Mouse (Mus musculus): ENCODE data around the gene Gm13090.

The Gm13090 gene

GRCm38 (mm10) chr4:151135491-151135890 lies 46.1 kb downstream of the Gm13090 start:
- DNase-seq (ENCODE audit: low read depth, low spot score) = no peak

GRCm38 (mm10) chr4:151137701-151138100 lies 48.3 kb downstream of the Gm13090 start:
- no peak for DNase-seq (ENCODE audit: low read depth, low spot score)

DNA sequence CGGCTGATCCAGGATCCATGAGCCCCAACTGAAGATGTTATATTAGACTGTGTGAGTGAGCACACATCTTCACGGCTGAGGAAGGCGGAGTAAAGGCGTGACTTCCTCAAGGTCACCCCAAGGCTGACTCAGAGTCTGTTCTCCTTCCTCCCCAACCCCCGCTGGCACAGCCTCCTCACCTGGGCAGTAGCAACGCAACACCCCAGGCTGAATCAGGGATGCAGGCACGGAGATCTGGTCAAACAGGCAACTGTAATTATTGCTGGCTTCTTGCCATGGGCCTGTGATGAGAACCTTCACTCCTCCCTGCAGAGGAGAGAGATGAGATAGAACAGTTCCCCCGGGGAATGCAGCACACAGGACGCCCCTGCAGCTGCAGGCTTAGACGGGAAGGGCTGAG lies 48.8 kb downstream of the Gm13090 start:
- DNase-seq (ENCODE audit: low read depth, low spot score) = no peak

- no peak for DNase-seq (ENCODE audit: low read depth, low spot score)
Measured at GRCm38 (mm10) chr4:151138586-151138985, 49.2 kb downstream of the Gm13090 start.

DNA sequence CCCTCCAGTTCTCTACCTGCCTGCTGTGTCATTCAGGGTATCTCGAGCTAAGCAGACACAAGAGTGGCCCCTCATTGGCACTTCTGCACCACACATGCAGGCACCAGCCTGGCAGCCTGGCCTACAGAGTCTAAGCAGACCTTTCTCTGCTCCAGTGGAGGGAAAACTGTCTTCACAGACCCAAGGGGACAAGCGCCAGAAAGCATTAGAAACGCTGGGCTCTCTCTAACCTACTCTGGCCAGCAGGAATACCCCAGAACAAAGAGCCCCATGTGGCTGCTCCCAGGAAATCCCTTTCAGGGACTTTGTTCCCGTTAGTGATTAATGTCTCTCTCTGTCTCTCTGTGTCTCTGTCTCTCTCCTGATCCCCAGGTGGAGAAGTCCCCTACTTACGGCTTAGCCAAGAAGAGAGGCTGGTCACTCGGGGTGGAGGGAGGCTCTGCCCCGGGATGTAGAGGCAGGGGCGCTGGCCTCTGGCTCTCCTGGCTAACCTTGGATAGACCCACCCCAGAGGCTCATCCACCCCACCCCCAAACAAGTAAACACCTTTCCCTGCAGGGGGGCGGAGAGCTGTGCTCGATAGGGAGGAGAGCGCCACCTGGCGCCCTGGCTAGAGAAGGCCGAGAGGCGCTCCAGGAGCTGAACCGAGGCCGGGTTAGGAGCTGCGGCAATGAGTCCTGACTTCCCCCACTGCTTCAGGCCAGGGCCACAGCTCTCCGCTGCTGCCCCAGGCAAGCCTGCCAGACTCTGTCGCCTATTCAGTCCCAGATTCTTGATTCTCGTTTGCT lies 49.9 kb downstream of the Gm13090 start:
- DNase-seq (ENCODE audit: low read depth, low spot score) = peak; percentile 66

- DNase-seq (ENCODE audit: low read depth, low spot score) = peak; percentile 80
Measured at GRCm38 (mm10) chr4:151140368-151140982, 51.1 kb downstream of the Gm13090 start.

Measured in embryo, embryonic 11.5 days (tissue).